Mouse (Mus musculus): ENCODE data around the gene Fam20c.

Fam20c gene

DNA sequence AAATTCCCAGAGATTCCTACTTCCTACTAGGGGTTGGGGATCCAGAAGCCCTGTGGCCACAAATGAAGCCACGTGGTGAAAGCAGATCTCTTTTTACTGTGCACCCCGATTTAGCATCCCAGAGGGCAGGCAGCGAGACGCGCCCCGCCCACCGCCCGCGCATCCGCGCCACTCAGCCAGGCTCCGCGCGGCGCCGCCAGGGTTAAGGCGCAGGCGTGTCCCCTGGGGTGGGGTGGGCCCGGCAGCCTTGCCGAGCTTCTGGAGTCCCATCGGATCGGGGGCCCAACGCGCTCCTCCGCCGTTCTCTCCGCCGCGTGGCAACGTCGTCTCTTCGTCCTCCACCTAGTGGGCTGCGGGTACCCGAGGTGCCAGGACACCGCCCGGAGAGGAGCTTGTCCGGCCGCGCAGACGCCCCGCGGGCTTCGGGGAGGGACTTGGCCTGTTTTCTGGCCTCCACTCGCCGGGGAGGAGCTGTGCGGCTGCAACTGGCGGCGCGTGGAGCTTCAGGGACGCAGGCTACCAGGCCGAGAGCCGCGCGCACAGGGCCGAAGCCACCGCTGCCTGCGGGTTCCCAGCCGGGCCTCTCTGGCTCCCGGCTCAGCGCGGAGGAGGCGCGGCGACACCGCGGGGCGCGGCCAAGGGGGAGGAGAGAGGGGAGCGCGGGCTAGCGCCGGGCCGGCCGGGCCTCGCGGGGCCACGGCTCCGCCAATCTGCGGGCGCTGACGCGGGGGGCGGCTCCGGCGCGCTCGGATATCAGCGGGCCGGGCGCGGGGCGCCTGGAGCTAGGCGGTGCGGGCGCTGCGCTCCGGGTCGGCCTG is at the start of gene Fam20c:
Gene Fam20c, plus strand, starts transcription at position 212 of the 818 bp plus-strand sequence.
- no peak for DNase-seq (ENCODE audit: low read depth in 2 of 2, low spot score in 2 of 2)

- no peak for DNase-seq (ENCODE audit: low read depth in 2 of 2, low spot score in 2 of 2)
These were observed 46.9 kb upstream of the Fam20c start for GRCm38 (mm10) chr5:138707367-138707766.

DNA sequence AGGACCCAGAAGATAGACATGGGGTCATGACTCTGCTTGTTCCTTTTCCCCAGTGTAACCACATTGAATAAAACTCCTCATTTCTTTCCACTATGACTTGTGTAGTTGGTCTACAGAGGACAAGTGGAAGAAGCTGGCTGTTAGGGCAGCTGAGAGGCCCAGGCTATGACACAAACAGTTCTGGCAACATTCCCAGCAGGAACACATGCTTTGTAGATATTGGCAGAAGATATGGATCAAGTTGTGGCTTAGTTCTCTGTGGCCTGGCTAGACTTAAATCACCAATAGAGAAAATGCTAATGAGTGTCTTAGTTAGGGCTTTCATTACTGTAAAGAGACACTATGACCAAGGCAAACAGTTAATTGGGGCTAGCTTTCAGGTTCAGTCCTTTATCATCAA is 45.7 kb upstream of the Fam20c start:
- DNase-seq (ENCODE audit: low read depth in 2 of 2, low spot score in 2 of 2), result no peak

GRCm38 (mm10) chr5:138715561-138716095 is 38.7 kb upstream of the Fam20c start:
- DNase-seq (ENCODE audit: low read depth in 2 of 2, low spot score in 2 of 2), result no peak

GRCm38 (mm10) chr5:138720329-138721190 is 33.8 kb upstream of the Fam20c start:
- DNase-seq (ENCODE audit: low read depth in 2 of 2, low spot score in 2 of 2), result no peak

DNA sequence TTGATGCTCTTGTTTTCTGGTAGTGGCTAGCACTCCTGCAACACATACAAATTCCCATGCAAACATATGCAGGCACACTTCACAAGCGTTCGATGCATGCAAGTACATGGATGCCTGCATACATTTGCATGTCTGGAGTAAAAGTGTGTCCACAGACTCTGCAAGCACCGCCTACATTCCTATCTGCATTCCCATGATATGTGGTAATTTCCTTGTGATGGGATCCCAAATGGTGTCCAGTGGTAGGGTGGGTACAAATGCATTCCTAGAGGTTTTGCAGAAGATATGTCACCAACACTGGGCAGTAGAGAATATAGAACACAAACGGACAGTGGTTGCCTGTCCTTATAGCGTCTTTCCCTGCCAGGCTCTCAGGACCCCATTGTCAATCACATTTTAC is 29.9 kb upstream of the Fam20c start:
- DNase-seq (ENCODE audit: low read depth in 2 of 2, low spot score in 2 of 2), result no peak

DNA sequence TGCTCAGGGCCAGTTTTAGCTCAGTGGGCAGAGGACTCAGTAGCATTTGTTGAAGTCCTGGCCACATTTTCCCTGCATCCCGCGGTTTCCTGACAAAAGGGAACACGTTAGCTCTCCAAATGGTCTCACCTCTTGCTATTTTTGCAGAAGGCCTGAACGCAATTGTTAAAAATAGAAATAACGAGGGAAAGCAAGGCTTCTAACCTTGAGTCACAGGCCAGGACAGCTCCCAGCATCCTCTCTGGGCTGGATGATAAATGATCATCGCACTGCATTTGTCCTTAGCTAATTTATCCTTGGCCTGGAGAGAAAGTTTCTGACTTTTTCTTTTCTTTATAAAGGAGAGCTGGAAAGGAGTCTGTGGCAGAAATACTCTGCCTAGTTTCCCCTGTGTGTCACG is 29.2 kb upstream of the Fam20c start:
- DNase-seq (ENCODE audit: low read depth in 2 of 2, low spot score in 2 of 2), result no peak

DNA sequence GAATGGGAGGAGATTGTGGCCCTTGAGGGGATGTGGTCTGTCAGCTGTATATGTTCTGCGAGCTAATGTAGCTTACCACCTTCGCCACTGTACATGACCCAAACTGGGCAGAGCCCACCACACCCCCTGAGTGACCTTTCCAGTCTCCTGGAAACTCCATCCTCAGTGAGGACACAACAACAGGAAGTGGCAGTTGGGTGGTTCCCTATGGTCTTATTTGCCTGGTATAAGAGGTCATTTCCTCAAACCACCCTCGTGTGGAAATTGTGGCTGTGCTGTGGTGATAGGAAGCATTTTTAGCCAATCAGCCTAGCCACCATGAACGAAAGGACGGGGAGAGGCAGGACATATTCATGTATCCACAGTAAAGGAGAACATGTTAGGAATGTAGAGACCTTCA is 23.5 kb upstream of the Fam20c start:
- no peak for DNase-seq (ENCODE audit: low read depth in 2 of 2, low spot score in 2 of 2)

DNA sequence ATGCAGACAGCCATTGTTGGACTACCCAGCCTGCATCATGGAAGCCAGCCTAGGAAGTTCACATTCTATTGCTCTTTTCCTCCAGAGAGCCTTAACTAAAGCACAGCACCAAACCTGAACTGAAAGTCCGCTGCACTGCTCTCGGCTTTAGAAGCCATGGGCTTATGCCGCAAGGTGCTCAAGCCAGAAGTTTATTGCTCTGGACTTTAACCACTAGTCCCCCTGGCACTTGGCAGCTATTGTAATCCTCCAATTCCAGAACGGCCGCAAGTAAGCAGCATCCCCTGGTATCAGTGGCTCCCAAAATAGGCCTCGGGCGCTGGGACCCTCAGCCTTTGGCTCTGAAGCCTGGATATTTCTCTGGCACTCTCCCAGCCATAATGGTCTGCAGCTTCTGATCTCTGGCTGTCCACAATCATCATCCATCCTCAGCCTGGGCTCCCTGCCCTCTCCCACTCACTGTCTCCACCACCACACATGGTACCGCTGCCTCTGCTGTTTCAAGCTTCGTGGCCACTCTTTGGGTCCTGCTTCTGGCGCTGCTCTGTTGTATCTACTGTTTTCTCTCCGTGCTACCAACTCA is 20.9 kb upstream of the Fam20c start:
- no peak for DNase-seq (ENCODE audit: low read depth in 2 of 2, low spot score in 2 of 2)

DNA sequence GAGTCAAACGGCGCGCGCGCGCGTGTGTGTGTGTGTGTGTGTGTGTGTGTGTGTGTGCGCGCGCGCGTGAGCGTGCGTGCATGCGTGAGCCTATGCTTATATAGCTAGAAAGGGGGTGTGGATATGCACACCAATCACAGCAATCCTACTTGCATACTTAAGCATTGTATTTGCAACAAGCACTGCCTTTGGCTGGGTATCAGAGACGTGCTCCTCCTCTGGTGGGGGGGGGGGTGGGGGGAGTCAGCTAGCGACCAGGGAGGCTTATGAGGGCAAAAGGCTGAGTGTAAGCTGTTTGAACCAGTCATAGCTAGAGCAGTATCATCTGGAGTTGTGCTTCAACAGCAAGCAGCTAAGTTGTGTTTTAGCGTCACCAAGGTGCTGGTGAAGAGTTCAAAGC is 20.3 kb upstream of the Fam20c start:
- no peak for DNase-seq (ENCODE audit: low read depth in 2 of 2, low spot score in 2 of 2)

DNA sequence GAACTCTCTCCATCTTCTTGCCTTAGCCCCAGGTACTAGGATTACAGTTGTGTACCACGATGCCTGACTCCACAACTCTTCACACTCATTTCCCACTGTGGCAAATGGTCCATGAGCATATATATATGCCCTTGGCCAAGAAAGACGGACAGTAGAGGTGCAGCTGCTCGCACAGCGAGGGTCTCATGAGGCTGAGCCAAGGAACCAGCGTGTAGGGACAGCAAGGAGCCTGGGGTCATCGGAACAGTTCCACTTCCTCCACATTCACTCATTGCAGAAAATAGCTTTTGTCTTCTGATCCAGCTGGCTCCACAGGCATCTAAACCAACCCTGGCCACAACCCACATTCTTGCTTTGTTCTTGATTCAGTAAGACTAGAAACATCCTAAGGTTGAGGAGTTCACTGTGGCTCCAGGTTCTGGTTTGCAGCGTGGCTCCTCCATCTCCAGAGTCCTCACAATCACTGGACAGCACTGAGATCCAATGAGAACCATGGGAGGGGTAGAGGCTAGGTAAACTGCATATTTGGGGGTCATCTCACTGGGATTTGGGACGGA is 19.0 kb upstream of the Fam20c start:
- no peak for DNase-seq (ENCODE audit: low read depth in 2 of 2, low spot score in 2 of 2)

DNA sequence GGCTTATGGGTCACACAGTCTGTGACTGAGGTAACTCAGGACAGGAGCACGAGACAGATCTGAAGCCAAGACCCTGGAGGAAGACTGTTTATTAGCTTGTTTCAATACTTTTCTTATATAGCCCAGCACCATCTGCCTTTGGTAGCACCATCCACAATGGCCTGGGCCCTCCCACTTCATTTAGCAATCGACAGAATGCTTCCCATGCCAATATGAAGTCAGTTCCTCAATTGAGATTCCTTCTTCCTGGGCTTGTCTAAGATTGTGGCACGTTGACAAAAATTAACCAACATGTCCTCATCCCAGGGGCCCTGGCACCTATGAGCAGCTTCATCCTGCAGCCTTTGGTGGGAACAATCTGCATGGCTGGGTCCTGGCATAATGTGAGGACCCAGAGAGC is 14.2 kb upstream of the Fam20c start:
- no peak for DNase-seq (ENCODE audit: low read depth in 2 of 2, low spot score in 2 of 2)

- no peak for DNase-seq (ENCODE audit: low read depth in 2 of 2, low spot score in 2 of 2)
These were observed 12.8 kb upstream of the Fam20c start for GRCm38 (mm10) chr5:138741516-138741915.

DNA sequence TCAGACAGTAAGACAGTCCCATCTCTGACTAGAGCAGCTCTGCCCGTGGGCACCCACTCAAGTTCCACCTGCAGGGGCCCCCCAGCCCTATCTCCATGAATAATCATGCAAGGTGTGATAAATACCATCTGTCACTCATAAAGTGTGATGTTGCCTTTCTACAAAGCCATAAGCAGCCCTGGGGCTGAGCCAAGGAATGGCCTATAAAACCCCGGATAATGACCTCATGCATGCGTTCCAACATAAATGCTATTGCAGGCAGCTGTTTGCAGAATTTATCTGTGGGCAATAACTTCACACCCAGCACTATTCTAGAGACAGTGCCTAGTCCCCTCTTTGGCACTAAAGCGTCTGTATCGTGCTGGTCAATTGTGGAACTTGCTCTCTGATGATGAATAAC is 12.0 kb upstream of the Fam20c start:
- DNase-seq (ENCODE audit: low read depth in 2 of 2, low spot score in 2 of 2), result no peak

GRCm38 (mm10) chr5:138743631-138744030 is 10.7 kb upstream of the Fam20c start:
- no peak for DNase-seq (ENCODE audit: low read depth in 2 of 2, low spot score in 2 of 2)

- DNase-seq (ENCODE audit: low read depth in 2 of 2, low spot score in 2 of 2), result no peak
These were observed 8.8 kb upstream of the Fam20c start for GRCm38 (mm10) chr5:138745378-138746099.

DNA sequence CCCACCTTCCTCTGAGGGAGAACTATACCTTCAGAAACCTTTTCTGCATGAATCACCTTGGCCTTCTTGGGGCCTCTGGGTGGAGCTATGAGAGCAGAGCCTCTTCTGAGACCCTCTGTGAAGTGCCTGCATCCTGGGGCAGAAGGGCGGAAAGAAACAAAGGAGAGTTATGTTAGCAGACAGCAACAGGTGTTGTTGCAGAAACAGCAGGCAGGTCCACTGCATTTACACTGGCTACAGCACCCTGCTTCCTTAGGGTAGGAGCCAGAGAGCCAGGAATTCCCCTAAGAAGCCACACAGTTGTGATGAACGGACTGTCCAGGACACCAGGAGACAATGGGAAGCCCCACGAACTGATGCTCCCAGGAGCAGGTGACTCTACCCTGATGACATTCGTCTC is 1.0 kb upstream of the Fam20c start:
- DNase-seq (ENCODE audit: low read depth in 2 of 2, low spot score in 2 of 2), result no peak

DNA sequence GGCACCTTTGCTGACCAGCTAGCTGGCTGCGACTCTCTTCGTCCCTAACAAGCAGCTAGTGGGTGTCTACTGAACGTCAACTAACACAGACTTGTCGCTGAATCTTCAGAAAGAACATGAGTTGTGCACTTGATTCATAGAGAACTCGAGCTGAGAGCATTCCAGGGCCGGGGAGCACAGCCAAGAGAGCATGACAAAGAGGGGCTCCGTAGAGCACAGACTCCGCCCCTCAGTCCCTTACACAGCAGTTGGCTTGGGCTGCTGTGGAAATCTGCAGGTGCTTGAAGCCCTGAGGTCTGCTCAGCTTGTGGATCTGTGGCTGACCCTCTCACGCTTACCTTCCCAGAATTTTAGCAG is 390 bp upstream of the Fam20c start:
- no peak for DNase-seq (ENCODE audit: low read depth in 2 of 2, low spot score in 2 of 2)

DNA sequence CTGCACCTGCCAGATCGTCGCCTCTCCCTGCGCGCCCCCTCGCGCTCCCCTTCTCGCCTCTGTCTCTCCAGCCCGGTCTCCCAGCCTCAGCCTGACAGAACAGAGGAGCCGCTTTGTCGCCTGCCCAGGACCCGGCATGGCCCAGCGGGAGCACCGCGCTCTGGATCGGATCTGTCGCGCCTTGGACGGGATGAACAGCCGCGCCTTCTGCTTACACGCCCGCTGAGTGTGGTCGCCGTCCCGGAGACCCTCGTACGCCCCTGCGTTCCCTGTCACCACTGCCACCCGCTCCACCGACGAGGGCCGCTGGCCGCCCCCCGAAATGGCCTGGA is 773 bp downstream of the Fam20c start:
- no peak for DNase-seq (ENCODE audit: low read depth in 2 of 2, low spot score in 2 of 2)

GRCm38 (mm10) chr5:138755453-138756301 is 1.4 kb downstream of the Fam20c start:
- DNase-seq (ENCODE audit: low read depth in 2 of 2, low spot score in 2 of 2), result no peak
